Mouse (Mus musculus): Measurements from ENCODE around the gene Vps29. TPM values are rescaled to one million over a fixed set of nuclear protein-coding genes. Genes with fewer than 3 reads are reported as not detected.

Gene Vps29
- polyA plus RNA-seq (2012; ENCODE audit: insufficient read depth, insufficient read length, low replicate concordance, missing spikeins) = 225 TPM in 1 of 2 replicates, not detected in the other

GRCm38 (mm10) chr5:122353807-122354491 lies at the start of gene Vps29, which contains the start of gene Rad9b:
Gene Vps29 (plus strand): TSS chr5:122354369.
Gene Rad9b (minus strand): TSS chr5:122354233.
- under 1% methylated on average over 51 of the region's 51 CpGs for WGBS
- TF ChIP-seq POLR2A (IDR thresholded peaks at IDR 0.05; ENCODE audit: insufficient read depth, low read depth, low read length) (peak; percentile 84), CTCF (IDR thresholded peaks at IDR 0.05; ENCODE audit: insufficient read depth, low read depth, low read length) (no peak)

GRCm38 (mm10) chr5:122304541-122304940 lies 49.6 kb upstream of the Vps29 start:
- Histone ChIP-seq H3K4me1 (ENCODE audit: control insufficient read depth, insufficient read depth, low read length) (peaks cover 41% of the 10 kb centered on the region), H3K4me3 (ENCODE audit: insufficient read depth, low read depth, low read length) (no peak overlapping the region), H3K27ac (ENCODE audit: insufficient read depth, low read depth, low read length) (peak overlapping the region; percentile 43)
- 33% methylated on average over 6 of the region's 6 CpGs for WGBS
- TF ChIP-seq CTCF (IDR thresholded peaks at IDR 0.05; ENCODE audit: insufficient read depth, low read depth, low read length) (no peak), POLR2A (IDR thresholded peaks at IDR 0.05; ENCODE audit: insufficient read depth, low read depth, low read length) (no peak)

More at GRCm38 (mm10) chr5:122353807-122354491, at the start of gene Vps29, which contains the start of gene Rad9b:
- Histone ChIP-seq H3K4me1 (ENCODE audit: control insufficient read depth, insufficient read depth, low read length) (peaks cover 5% of the 10 kb centered on the region), H3K4me3 (ENCODE audit: insufficient read depth, low read depth, low read length) (peak within 1 kb of the TSS; percentile 73), H3K27ac (ENCODE audit: insufficient read depth, low read depth, low read length) (peak within 1 kb of the TSS; percentile 96)

GRCm38 (mm10) chr5:122305472-122305871 lies 48.7 kb upstream of the Vps29 start:
- no peak overlapping the region for H3K4me3 ChIP-seq (ENCODE audit: insufficient read depth, low read depth, low read length)
- WGBS = 77% methylated on average over 7 of the region's 7 CpGs
- no peak for TF ChIP-seq POLR2A (IDR thresholded peaks at IDR 0.05; ENCODE audit: insufficient read depth, low read depth, low read length)
- TF ChIP-seq CTCF (IDR thresholded peaks at IDR 0.05; ENCODE audit: insufficient read depth, low read depth, low read length) = no peak
- H3K4me1 ChIP-seq (ENCODE audit: control insufficient read depth, insufficient read depth, low read length) = peaks cover 35% of the 10 kb centered on the region
- no peak overlapping the region for H3K27ac ChIP-seq (ENCODE audit: insufficient read depth, low read depth, low read length)

GRCm38 (mm10) chr5:122306536-122306935 lies 47.6 kb upstream of the Vps29 start:
- 84% methylated on average over 3 of the region's 3 CpGs for WGBS
- H3K27ac ChIP-seq (ENCODE audit: insufficient read depth, low read depth, low read length) = no peak overlapping the region
- no peak for TF ChIP-seq POLR2A (IDR thresholded peaks at IDR 0.05; ENCODE audit: insufficient read depth, low read depth, low read length)
- TF ChIP-seq CTCF (IDR thresholded peaks at IDR 0.05; ENCODE audit: insufficient read depth, low read depth, low read length) = no peak
- peaks cover 38% of the 10 kb centered on the region for H3K4me1 ChIP-seq (ENCODE audit: control insufficient read depth, insufficient read depth, low read length)
- no peak overlapping the region for H3K4me3 ChIP-seq (ENCODE audit: insufficient read depth, low read depth, low read length)

GRCm38 (mm10) chr5:122310699-122311098 lies 43.5 kb upstream of the Vps29 start:
- Histone ChIP-seq H3K4me3 (ENCODE audit: insufficient read depth, low read depth, low read length) (no peak overlapping the region), H3K27ac (ENCODE audit: insufficient read depth, low read depth, low read length) (no peak overlapping the region), H3K4me1 (ENCODE audit: control insufficient read depth, insufficient read depth, low read length) (peaks cover 37% of the 10 kb centered on the region)
- TF ChIP-seq CTCF (IDR thresholded peaks at IDR 0.05; ENCODE audit: insufficient read depth, low read depth, low read length) (no peak), POLR2A (IDR thresholded peaks at IDR 0.05; ENCODE audit: insufficient read depth, low read depth, low read length) (no peak)
- 76% methylated on average over 8 of the region's 8 CpGs for WGBS

- TF ChIP-seq CTCF (IDR thresholded peaks at IDR 0.05; ENCODE audit: insufficient read depth, low read depth, low read length) = no peak
- TF ChIP-seq POLR2A (IDR thresholded peaks at IDR 0.05; ENCODE audit: insufficient read depth, low read depth, low read length) = no peak
- H3K4me1 ChIP-seq (ENCODE audit: control insufficient read depth, insufficient read depth, low read length) = peaks cover 37% of the 10 kb centered on the region
- H3K27ac ChIP-seq (ENCODE audit: insufficient read depth, low read depth, low read length) = no peak overlapping the region
- 48% methylated on average over 7 of the region's 7 CpGs for WGBS
- no peak overlapping the region for H3K4me3 ChIP-seq (ENCODE audit: insufficient read depth, low read depth, low read length)
These were observed 42.5 kb upstream of the Vps29 start for GRCm38 (mm10) chr5:122311692-122312091.

- no peak overlapping the region for H3K27ac ChIP-seq (ENCODE audit: insufficient read depth, low read depth, low read length)
- TF ChIP-seq POLR2A (IDR thresholded peaks at IDR 0.05; ENCODE audit: insufficient read depth, low read depth, low read length) (no peak), CTCF (IDR thresholded peaks at IDR 0.05; ENCODE audit: insufficient read depth, low read depth, low read length) (no peak)
- peaks cover 43% of the 10 kb centered on the region for H3K4me1 ChIP-seq (ENCODE audit: control insufficient read depth, insufficient read depth, low read length)
- WGBS = 61% methylated on average over 4 of the region's 4 CpGs
- H3K4me3 ChIP-seq (ENCODE audit: insufficient read depth, low read depth, low read length) = no peak overlapping the region
These were observed 41.8 kb upstream of the Vps29 start for GRCm38 (mm10) chr5:122312346-122312745.

- Histone ChIP-seq H3K27ac (ENCODE audit: insufficient read depth, low read depth, low read length) (no peak overlapping the region), H3K4me3 (ENCODE audit: insufficient read depth, low read depth, low read length) (no peak overlapping the region), H3K4me1 (ENCODE audit: control insufficient read depth, insufficient read depth, low read length) (peaks cover 46% of the 10 kb centered on the region)
- WGBS = 81% methylated on average over 17 of the region's 17 CpGs
- TF ChIP-seq POLR2A (IDR thresholded peaks at IDR 0.05; ENCODE audit: insufficient read depth, low read depth, low read length) = no peak
- TF ChIP-seq CTCF (IDR thresholded peaks at IDR 0.05; ENCODE audit: insufficient read depth, low read depth, low read length) = no peak
These were observed 41.1 kb upstream of the Vps29 start for GRCm38 (mm10) chr5:122312942-122313684.

Measured in olfactory bulb, adult 2 months (tissue).